Mouse (Mus musculus) brown adipose tissue, adult 24 weeks (tissue): ENCODE results near the gene Gm9945. TPM values are rescaled to one million over a fixed set of nuclear protein-coding genes. Genes with fewer than 3 reads are reported as not detected.

Experiments used
- polyA plus RNA-seq: library from polyadenylated mRNA; stranded (reverse); fragments of >200 nt; gene quantifications from 2 replicates; pipeline ENCODE4 v1.2.4, GENCODE M21; 2012; ENCODE audit not compliant: missing spikeins, insufficient read depth, insufficient read length

Gene Gm9945
- polyA plus RNA-seq, 1 experiment, result not detected

Other genes starting within 250 kb of the Gm9945 start
- gene Hspa4, start 179.7 kb upstream of the Gm9945 start, polyA plus RNA-seq, result 119 and 138 TPM in 2 replicates
- gene Zcchc10, start 155.5 kb upstream of the Gm9945 start, polyA plus RNA-seq, result 10.4 and 13.9 TPM in 2 replicates
- 17.7 and 77.7 TPM in 2 replicates for gene Aff4, start 129.3 kb upstream of the Gm9945 start, polyA plus RNA-seq
- not detected in 2 replicates for gene Leap2, start 57.0 kb upstream of the Gm9945 start, polyA plus RNA-seq
- gene Uqcrq, start 49.3 kb upstream of the Gm9945 start, polyA plus RNA-seq, result 4,304 and 4,488 TPM in 2 replicates
- gene Gdf9, start 49.1 kb upstream of the Gm9945 start, polyA plus RNA-seq, result not detected in 2 replicates
- not detected in 2 replicates for gene Gm10447, start 23.1 kb upstream of the Gm9945 start, polyA plus RNA-seq
- 2.1 and 4.7 TPM in 2 replicates for gene Shroom1, start 23.0 kb upstream of the Gm9945 start, polyA plus RNA-seq
- gene Gm9837, start 9.7 kb upstream of the Gm9945 start, polyA plus RNA-seq, result not detected in 2 replicates
- gene Sowaha, start 108 bp downstream of the Gm9945 start, polyA plus RNA-seq, result not detected in 2 replicates
- 9.9 and 13.3 TPM in 2 replicates for gene Sept8, start 39.1 kb downstream of the Gm9945 start, polyA plus RNA-seq
- 11.8 and 12.2 TPM in 2 replicates for gene Kif3a, start 87.2 kb downstream of the Gm9945 start, polyA plus RNA-seq
- gene Il4, start 138.5 kb downstream of the Gm9945 start, polyA plus RNA-seq, result not detected in 2 replicates
- not detected in 2 replicates for gene Il13, start 154.5 kb downstream of the Gm9945 start, polyA plus RNA-seq
- 3.9 and 4.8 TPM in 2 replicates for gene Rad50, start 227.2 kb downstream of the Gm9945 start, polyA plus RNA-seq
- gene Il5, start 240.6 kb downstream of the Gm9945 start, polyA plus RNA-seq, result not detected in 2 replicates